Mouse (Mus musculus) liver, embryonic 13.5 days (tissue): ENCODE results near the gene Kif5a. TPM values are rescaled to one million over a fixed set of nuclear protein-coding genes. Genes with fewer than 3 reads are reported as not detected.
A peak's percentile ranks its signal among the peaks of the same experiment; 100 is the strongest.
"Not testable (repeated sequence)": the region's sequence is repeated elsewhere in the genome, so short reads cannot be mapped to it uniquely, and the experiment has no call there.

Experiments used
- ATAC-seq: fragments of 200-750 bp; cut with Nextera tagmentation; 2 replicates; pipeline ENCODE4 v1.8.0; 2017; ENCODE audit warnings: low read depth, mild to moderate bottlenecking, moderate number of reproducible peaks, moderate library complexity
- DNase-seq: peaks from one replicate; pipeline ENCODE4 v3.0.0; 2022
- H3K27ac ChIP-seq: fragments of 300-500 bp; sonication (generic); 2 replicates; pipeline ENCODE4 v1.5.1; 2015; ENCODE audit warnings: moderate library complexity, mild to moderate bottlenecking, inconsistent platforms
- H3K27me3 ChIP-seq: fragments of 300-500 bp; sonication (generic); 2 replicates; pipeline ENCODE4 v1.6.1; 2015; ENCODE audit warnings: mild to moderate bottlenecking, inconsistent platforms
- H3K36me3 ChIP-seq: fragments of 300-500 bp; sonication (generic); 2 replicates; pipeline ENCODE4 v1.6.1; 2015; ENCODE audit warnings: mild to moderate bottlenecking, inconsistent platforms
- H3K4me1 ChIP-seq: fragments of 300-500 bp; sonication (generic); replicated peaks from 2 replicates; pipeline ENCODE4 v1.6.1; 2015; ENCODE audit warnings: inconsistent platforms
- H3K4me2 ChIP-seq: fragments of 300-500 bp; sonication (generic); 2 replicates; pipeline ENCODE4 v1.6.1; 2015; ENCODE audit warnings: inconsistent platforms, mild to moderate bottlenecking, moderate library complexity
- H3K4me3 ChIP-seq: fragments of 300-500 bp; sonication (generic); replicated peaks from 2 replicates; pipeline ENCODE4 v1.5.1; 2015; ENCODE audit warnings: mild to moderate bottlenecking, inconsistent platforms
- H3K9ac ChIP-seq: fragments of 300-500 bp; sonication (generic); 2 replicates; pipeline ENCODE4 v1.6.1; 2015; ENCODE audit warnings: mild to moderate bottlenecking, inconsistent platforms
- H3K9me3 ChIP-seq: fragments of 300-500 bp; sonication (generic); replicated peaks from 2 replicates; pipeline ENCODE4 v1.6.1; 2016; ENCODE audit warnings: inconsistent platforms
- WGBS: fragments of 180-500 bp; shearing (Covaris S2); methylation state at CpG from one replicate; pipeline ENCODE4 v1.1.7; 2015; ENCODE audit not compliant: insufficient replicate concordance; 5-methylcytosine and 5-hydroxymethylcytosine counted together
- polyA plus RNA-seq: library from polyadenylated mRNA; unstranded; fragments of >200 nt; fragmentation: Nextera tagmentation; extraction: Ambion mirVana; gene quantifications from 2 replicates; pipeline ENCODE4 v1.2.1, GENCODE M21; 2015

Kif5a gene
- polyA plus RNA-seq, 1 experiment from 2014 or later, result 0.14 TPM

DNA sequence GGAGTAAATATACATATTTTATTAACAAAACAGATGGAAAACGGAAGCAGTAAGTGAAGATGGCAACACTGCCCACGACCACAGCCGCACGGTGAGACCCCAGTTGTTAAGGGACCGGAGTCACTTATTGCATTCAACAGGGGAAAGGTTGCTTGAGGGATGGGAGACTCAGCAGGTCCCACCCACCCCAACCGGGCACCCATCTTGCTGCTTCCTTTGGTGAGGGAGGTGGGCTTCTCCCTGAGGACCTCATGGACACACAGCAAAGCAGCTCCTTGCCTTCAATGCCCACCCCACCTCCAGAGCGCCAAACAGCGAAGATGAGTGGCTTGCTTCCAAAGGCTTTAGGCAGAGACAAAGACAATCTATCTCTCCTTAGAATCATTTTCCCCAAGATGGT, 66.0 kb downstream of the Kif5a start:
- H3K9ac ChIP-seq, result no peak overlapping the region
- peak overlapping the region; percentile 63 for H3K27ac ChIP-seq
- H3K4me2 ChIP-seq, result no peak overlapping the region
- no peaks in the 10 kb centered on the region for H3K9me3 ChIP-seq
- H3K4me1 ChIP-seq, result peaks cover 82% of the 10 kb centered on the region
- H3K4me3 ChIP-seq, result no peak overlapping the region
- ATAC-seq, result no peak
- peaks cover 60% of the 10 kb centered on the region for H3K36me3 ChIP-seq
- WGBS, result 87% methylated on average over 8 of the region's 8 CpGs
- no peak for DNase-seq
- H3K27me3 ChIP-seq, result no peaks in the 10 kb centered on the region

DNA sequence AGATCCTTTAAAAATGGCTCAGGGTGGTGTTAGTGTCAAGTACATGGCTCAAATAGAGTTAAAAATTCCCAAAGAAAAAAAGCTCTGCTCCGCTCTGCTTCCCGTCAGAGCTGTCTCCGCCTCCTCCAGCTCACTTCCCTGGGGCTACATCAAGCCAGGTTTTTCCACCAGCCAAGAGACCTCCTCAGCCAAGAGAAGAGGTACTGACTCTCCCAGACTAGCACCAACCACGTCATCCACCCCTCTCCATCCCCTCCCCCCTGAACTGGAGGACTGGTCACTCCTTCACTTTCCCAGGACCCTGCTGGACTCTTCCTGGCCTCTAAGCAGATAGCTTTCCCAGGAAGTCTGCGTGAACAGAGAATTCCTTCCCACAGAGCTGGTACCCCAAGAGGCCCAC, 66.8 kb downstream of the Kif5a start:
- peak overlapping the region; percentile 88 for H3K4me3 ChIP-seq
- H3K4me2 ChIP-seq, result peak overlapping the region; percentile 98
- H3K27ac ChIP-seq, result peak overlapping the region; percentile 93
- WGBS, result 64% methylated on average over 5 of the region's 5 CpGs
- H3K36me3 ChIP-seq, result peaks cover 54% of the 10 kb centered on the region
- no peaks in the 10 kb centered on the region for H3K9me3 ChIP-seq
- peak overlapping the region; percentile 95 for H3K9ac ChIP-seq
- DNase-seq (no peak), ATAC-seq (no peak)
- H3K4me1 ChIP-seq, result peaks cover 82% of the 10 kb centered on the region
- H3K27me3 ChIP-seq, result no peaks in the 10 kb centered on the region

DNA sequence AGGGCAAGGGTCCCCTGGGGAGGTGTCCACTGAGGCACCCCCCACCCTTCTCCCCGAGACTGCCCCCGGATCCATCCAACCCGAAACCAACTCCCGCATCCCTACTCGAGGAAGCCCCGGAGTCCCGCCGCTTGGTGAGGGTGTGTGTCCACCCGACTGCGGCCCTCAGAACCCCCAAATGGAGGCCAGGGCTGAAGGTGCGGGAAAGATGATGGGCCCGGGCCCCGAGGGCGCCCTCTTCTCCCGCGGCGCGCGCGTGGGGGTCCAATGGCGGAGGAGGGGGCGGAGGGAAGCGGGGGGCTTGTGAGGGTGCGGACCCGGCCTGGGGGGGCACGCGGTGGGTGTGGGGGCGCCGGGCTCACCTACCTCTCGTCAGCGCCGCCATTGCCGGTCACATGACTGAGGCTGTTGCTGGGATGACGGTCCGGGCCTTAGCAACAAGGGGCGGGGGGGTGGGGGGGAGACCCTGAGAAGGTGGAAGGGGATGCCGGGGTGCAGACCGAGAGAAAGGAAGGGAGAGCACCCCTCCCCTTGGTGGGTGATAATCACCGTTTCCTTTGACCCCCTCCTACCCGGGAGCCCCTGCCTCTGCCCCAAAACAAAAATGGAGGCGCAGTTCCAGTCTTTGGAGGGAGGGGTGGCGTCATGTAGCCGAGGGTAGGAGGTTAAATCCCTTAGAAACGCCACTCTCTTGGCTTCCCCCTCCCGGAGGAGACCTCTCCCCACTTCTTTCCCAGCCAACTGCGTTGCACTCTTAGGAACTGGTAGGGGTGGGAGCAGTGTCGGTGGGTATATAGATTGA, 67.6 kb downstream of the Kif5a start, which contains the start of gene Dtx3:
Gene Dtx3 (minus strand): TSS at position 401 of the 802 bp plus-strand sequence.
- H3K36me3 ChIP-seq, result peaks cover 46% of the 10 kb centered on the region
- H3K4me1 ChIP-seq, result peaks cover 84% of the 10 kb centered on the region

DNA sequence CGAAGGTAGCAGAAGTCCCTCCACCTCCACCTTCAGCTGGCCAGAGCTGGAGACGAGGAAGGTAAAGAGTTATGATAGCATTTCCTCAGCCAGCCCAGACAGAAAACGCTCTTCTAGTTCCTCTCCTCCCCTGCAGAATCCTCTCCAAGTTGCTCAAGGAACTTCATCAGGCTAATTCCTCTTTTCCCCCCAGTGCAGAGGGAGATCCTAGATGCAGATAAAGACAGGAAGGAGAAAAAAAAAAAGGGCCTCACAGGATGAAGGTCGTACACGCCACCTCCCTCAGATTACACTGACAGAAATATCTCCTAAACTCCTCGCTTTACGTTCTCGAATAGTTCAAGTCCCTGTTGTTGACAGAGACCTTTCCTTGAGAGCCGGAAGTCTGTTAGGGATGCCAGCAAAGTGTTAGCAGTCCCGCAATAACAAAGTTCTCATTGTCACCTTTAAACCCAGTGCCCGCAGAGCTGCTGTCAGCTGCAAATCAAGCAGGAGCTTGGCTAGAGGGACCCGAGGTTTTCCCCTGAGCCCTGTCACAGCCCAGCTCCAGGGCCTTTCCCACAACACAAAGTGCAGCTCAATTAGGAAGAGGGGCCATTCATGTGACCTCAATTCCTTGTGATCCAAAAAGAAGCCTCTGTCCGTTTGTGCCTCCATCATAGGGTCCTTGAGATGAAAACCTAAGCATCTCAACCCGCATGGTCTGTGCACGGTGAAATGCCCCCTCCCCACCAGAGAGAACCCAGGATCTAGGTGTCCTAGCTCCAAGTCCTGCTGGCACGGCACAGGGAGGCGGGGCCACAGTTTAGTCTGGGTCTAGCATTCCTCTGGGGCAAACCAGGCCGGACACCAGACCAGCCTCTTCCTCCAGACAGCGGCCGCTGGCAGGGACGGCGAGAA, 68.5 kb downstream of the Kif5a start:
- H3K36me3 ChIP-seq, result peaks cover 37% of the 10 kb centered on the region
- peaks cover 84% of the 10 kb centered on the region for H3K4me1 ChIP-seq
- peak overlapping the region; percentile 88 for H3K4me3 ChIP-seq
- H3K27ac ChIP-seq, result peak overlapping the region; percentile 93
- no peaks in the 10 kb centered on the region for H3K9me3 ChIP-seq
- peak overlapping the region; percentile 95 for H3K9ac ChIP-seq
- no peaks in the 10 kb centered on the region for H3K27me3 ChIP-seq
- DNase-seq, result no peak
- WGBS, result 5% methylated on average over 22 of the region's 22 CpGs
- peak; percentile 61 for ATAC-seq
- H3K4me2 ChIP-seq, result peak overlapping the region; percentile 98

More for the DNA sequence above, 67.6 kb downstream of the Kif5a start, which contains the start of gene Dtx3:
- Histone ChIP-seq H3K27ac (peak within 1 kb of the TSS; percentile 93), H3K27me3 (no peaks in the 10 kb centered on the region), H3K4me3 (peak within 1 kb of the TSS; percentile 88), H3K4me2 (peak within 1 kb of the TSS; percentile 98), H3K9ac (peak within 1 kb of the TSS; percentile 95), H3K9me3 (no peaks in the 10 kb centered on the region)
- no peak for DNase-seq
- under 1% methylated on average over 32 of the region's 47 CpGs for WGBS
- peak; percentile 30 for ATAC-seq

DNA sequence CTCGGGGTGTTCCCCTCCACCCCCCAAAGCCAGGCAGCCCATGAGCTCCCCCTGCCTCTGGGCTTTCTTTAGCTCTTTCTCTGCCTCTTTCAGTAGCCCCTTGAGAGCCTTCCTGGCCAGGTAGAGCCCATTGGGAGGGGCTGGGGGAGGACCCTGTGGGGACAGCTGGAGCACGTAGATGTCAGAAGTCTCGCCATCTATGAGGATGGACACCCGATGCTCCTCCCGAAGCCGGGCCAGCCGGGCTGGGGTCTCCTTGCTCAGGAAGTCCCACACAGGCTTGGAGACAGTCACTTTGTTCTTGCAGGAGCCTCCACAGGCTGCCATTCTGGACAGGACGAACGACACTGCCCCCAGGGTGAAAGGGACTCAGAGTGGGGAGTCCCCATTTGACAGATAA, 70.1 kb downstream of the Kif5a start:
- Histone ChIP-seq H3K9ac (peak overlapping the region; percentile 43; the same call in 1 of the 2 replicates), H3K36me3 (peaks cover 21% of the 10 kb centered on the region), H3K4me3 (no peak overlapping the region), H3K27me3 (no peaks in the 10 kb centered on the region), H3K4me2 (peak overlapping the region; percentile 34), H3K27ac (peak overlapping the region; percentile 89), H3K9me3 (no peaks in the 10 kb centered on the region), H3K4me1 (peaks cover 92% of the 10 kb centered on the region)
- WGBS, result 71% methylated on average over 9 of the region's 9 CpGs
- ATAC-seq (no peak), DNase-seq (no peak)

DNA sequence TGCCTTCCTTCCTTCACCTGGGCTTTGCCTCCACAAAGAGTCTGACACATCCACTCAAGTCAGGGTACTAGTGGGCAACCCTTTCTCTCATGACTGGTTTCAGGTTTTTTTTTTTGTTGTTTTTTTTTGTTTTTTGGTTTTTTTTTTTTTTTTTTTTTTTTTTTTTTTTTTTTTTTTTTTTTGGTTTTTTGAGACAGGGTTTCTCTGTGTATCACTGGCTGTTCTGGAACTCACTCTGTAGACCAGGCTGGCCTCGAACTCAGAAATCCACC, 71.2 kb downstream of the Kif5a start:
- Histone ChIP-seq H3K4me1 (peaks cover 90% of the 10 kb centered on the region), H3K36me3 (peaks cover 11% of the 10 kb centered on the region), H3K27ac (peak overlapping the region; percentile 90)
- H3K27me3 ChIP-seq, H3K4me2 ChIP-seq, H3K9ac ChIP-seq, H3K4me3 ChIP-seq, H3K9me3 ChIP-seq, DNase-seq, ATAC-seq: not testable (repeated sequence)
- WGBS, result 64% methylated on average over 1 of the region's 1 CpGs

DNA sequence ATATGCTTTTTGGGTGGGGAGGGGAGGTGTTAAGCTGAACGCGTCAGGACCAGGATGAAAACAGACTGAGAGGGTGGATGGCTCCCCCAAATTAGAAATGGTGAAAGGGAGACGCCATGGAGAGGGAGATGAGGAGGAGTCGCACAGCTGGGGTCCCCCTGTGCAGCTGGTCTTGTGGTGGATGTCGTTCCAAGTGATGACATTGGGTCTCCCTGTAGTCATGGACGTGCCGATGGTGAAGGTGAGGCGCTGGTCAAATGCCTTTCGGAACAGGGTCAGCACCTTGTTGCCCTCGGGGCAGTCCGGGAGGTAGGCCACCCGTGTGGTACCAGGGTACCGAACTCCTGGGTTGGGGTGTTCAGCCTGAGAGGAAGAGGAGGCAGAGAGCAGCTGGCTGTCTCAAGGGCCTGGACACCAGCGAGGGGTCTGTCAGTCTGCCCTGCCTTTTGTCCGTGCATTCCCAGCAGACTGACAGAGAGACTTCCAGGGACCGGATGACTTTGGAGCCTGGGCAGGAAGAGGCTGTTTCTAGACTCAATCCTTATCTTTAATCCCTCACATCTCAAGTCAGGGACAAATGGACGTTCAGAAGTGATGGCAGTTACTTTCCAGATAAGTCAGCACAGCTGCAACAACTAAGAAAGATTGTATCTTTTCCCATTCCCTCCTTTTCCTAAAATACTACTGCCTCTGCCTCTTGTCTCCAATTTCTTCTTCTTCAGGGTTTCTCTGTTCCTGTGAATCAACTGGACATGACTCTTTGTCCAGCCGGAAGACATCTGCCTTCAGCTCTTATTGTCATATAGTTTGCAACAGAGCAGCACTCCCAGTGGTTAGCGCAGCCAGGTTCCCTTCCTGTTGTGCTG, 71.7 kb downstream of the Kif5a start:
- H3K36me3 ChIP-seq, result peaks cover 10% of the 10 kb centered on the region; the same call in 1 of the 2 replicates
- H3K9me3 ChIP-seq, result no peaks in the 10 kb centered on the region
- WGBS, result 57% methylated on average over 19 of the region's 19 CpGs
- H3K4me1 ChIP-seq, result peaks cover 87% of the 10 kb centered on the region
- H3K4me3 ChIP-seq, result no peak overlapping the region
- peak overlapping the region; percentile 90 for H3K27ac ChIP-seq
- DNase-seq, result no peak
- ATAC-seq, result no peak
- H3K27me3 ChIP-seq, result no peaks in the 10 kb centered on the region
- peak overlapping the region; percentile 99 for H3K4me2 ChIP-seq
- H3K9ac ChIP-seq, result peak overlapping the region; percentile 79

DNA sequence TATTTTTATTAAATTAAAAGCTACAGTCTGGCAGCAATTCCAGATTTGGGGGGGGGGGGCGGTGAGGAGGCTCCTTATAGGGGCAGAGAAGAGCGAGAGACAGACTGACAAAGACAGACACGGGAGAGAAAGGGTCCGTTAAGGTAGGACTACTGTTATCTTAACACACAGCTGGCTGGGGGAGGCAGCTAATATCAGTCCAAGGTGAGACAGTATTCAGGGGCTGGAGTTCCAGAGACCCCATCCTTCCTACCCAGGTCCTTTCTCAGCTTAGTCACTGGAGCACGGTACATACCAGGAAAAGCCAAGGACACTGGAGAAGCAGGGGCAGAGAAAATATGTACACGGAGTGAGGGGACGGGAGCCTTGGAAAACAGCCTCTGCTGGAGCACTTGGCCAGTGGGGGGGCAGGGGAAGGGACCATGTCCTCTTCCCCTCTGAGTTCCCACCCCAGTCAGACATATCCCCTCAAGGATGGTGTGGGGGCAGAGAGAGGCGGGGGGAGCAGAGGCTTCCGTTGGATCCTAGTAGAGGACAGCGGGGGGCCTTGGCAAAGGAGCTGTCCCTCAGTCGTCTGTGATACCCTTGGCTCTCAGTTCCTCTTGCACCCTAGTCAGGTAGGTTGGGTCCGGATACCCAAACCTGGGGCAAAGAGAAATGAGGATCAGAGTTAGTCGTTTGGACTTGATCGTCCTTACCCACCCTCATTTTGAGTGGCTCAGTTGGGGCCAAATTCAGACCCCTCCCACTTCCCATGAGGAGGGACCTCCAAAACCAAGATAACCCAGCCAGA, 72.6 kb downstream of the Kif5a start:
- peak overlapping the region; percentile 90 for H3K27ac ChIP-seq
- peak overlapping the region; percentile 79 for H3K9ac ChIP-seq
- peaks cover 84% of the 10 kb centered on the region for H3K4me1 ChIP-seq
- WGBS, result 22% methylated on average over 14 of the region's 14 CpGs
- peak overlapping the region; percentile 64 for H3K4me3 ChIP-seq
- peak overlapping the region; percentile 99 for H3K4me2 ChIP-seq
- DNase-seq (no peak), ATAC-seq (peak; percentile 34)
- H3K27me3 ChIP-seq, result no peaks in the 10 kb centered on the region
- H3K36me3 ChIP-seq, result peaks cover 10% of the 10 kb centered on the region; the same call in 1 of the 2 replicates
- H3K9me3 ChIP-seq, result no peaks in the 10 kb centered on the region

DNA sequence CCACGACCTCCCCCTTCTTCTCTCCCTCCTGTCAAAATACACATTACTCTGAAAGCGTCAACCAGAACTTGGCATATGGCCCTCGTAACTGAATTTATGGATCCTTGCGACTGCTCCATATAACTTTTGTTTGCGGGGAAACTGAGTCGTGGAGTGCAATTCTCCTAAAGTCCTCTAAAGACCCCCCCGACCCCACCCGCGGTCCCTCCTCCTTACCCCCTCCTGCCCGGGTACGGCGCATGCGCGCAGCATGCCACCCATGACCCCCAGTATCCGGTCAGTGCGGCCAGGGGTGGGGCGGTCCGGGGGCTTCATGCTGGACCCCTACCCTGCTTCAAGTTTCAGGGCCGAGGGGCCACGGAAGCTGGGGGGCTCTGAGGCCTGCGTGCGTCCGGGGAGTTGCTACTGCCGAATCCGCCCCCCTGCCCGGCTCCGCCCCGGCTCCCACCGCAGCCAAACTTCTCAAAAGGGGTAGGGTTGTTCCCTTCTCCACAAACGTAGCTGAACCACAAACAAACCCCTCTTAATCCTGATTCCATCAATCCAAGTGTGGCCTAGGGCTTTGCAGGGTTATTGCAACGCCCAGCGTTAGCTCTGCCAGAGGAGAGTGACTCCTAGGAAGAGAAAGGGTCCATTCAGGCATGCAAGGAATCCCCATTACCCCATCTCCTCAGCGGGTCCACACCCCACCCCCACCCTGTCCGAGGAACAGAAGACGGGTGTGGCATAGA, 73.3 kb downstream of the Kif5a start, which contains the start of gene Arhgef25:
Gene Arhgef25 (minus strand): TSS at position 433 of the 731 bp plus-strand sequence.
- peak; percentile 42 for DNase-seq
- peaks cover 79% of the 10 kb centered on the region for H3K4me1 ChIP-seq

More for the DNA sequence above, 73.3 kb downstream of the Kif5a start, which contains the start of gene Arhgef25:
- Histone ChIP-seq H3K9ac (peak within 1 kb of the TSS; percentile 79), H3K36me3 (peaks cover 10% of the 10 kb centered on the region; the same call in 1 of the 2 replicates), H3K27ac (peak within 1 kb of the TSS; percentile 90), H3K9me3 (no peaks in the 10 kb centered on the region), H3K4me3 (peak within 1 kb of the TSS; percentile 64), H3K4me2 (peak within 1 kb of the TSS; percentile 99), H3K27me3 (peaks cover under 1% of the 10 kb centered on the region; the same call in 1 of the 2 replicates)
- 1% methylated on average over 35 of the region's 35 CpGs for WGBS
- ATAC-seq, result 0 out of 2 replicates have a peak, but pooled peaks have one; percentile 1
